Mouse (Mus musculus): ENCODE data around the gene Ptpn18.
A peak's percentile ranks its signal among the peaks of the same experiment; 100 is the strongest.
"Not testable (repeated sequence)": the region's sequence is repeated elsewhere in the genome, so short reads cannot be mapped to it uniquely, and the experiment has no call there.

Ptpn18 gene

GRCm38 (mm10) chr1:34459284-34460060, at the start of gene Ptpn18:
TSS of gene Ptpn18 (plus strand) at chr1:34459762.
- peak; percentile 61 for DNase-seq (ENCODE audit: low spot score)

GRCm38 (mm10) chr1:34428466-34428865, 31.1 kb upstream of the Ptpn18 start:
- no peak for DNase-seq (ENCODE audit: low spot score)

- DNase-seq (ENCODE audit: low spot score), result no peak
Measured at GRCm38 (mm10) chr1:34429281-34429680, 30.3 kb upstream of the Ptpn18 start.

- no peak for DNase-seq (ENCODE audit: low spot score)
Measured at GRCm38 (mm10) chr1:34430981-34431380, 28.6 kb upstream of the Ptpn18 start.

GRCm38 (mm10) chr1:34431431-34431830, 28.1 kb upstream of the Ptpn18 start:
- DNase-seq (ENCODE audit: low spot score), result no peak

GRCm38 (mm10) chr1:34432411-34432775, 27.2 kb upstream of the Ptpn18 start:
- DNase-seq (ENCODE audit: low spot score), result no peak

- DNase-seq (ENCODE audit: low spot score), result no peak
Measured at GRCm38 (mm10) chr1:34432776-34433481, 26.6 kb upstream of the Ptpn18 start.

- no peak for DNase-seq (ENCODE audit: low spot score)
Measured at GRCm38 (mm10) chr1:34433891-34434521, 25.6 kb upstream of the Ptpn18 start.

GRCm38 (mm10) chr1:34434660-34435160, 24.9 kb upstream of the Ptpn18 start:
- peak; percentile 57 for DNase-seq (ENCODE audit: low spot score)

GRCm38 (mm10) chr1:34435371-34436120, 24.0 kb upstream of the Ptpn18 start:
- DNase-seq (ENCODE audit: low spot score), result no peak

- DNase-seq (ENCODE audit: low spot score), result no peak
Measured at GRCm38 (mm10) chr1:34436374-34436773, 23.2 kb upstream of the Ptpn18 start.

- DNase-seq (ENCODE audit: low spot score), result not testable (repeated sequence)
Measured at GRCm38 (mm10) chr1:34437366-34437765, 22.2 kb upstream of the Ptpn18 start.

- DNase-seq (ENCODE audit: low spot score), result no peak
Measured at GRCm38 (mm10) chr1:34438381-34439051, 21.0 kb upstream of the Ptpn18 start.

GRCm38 (mm10) chr1:34439215-34439960, 20.2 kb upstream of the Ptpn18 start, which contains the start of the genes Ccdc115 and Imp4:
TSS of gene Ccdc115 (minus strand) at chr1:34439672.
TSS of gene Imp4 (plus strand) at chr1:34439851.
- peak; percentile 64 for DNase-seq (ENCODE audit: low spot score)

- no peak for DNase-seq (ENCODE audit: low spot score)
Measured at GRCm38 (mm10) chr1:34439961-34440630, 19.5 kb upstream of the Ptpn18 start.

GRCm38 (mm10) chr1:34443124-34443523, 16.4 kb upstream of the Ptpn18 start:
- no peak for DNase-seq (ENCODE audit: low spot score)

- DNase-seq (ENCODE audit: low spot score), result no peak
Measured at GRCm38 (mm10) chr1:34458431-34458830, 1.1 kb upstream of the Ptpn18 start.

GRCm38 (mm10) chr1:34460061-34460441, 489 bp downstream of the Ptpn18 start:
- no peak for DNase-seq (ENCODE audit: low spot score)

- no peak for DNase-seq (ENCODE audit: low spot score)
Measured at GRCm38 (mm10) chr1:34462766-34463165, 3.2 kb downstream of the Ptpn18 start.

GRCm38 (mm10) chr1:34464310-34464817, 4.8 kb downstream of the Ptpn18 start:
- DNase-seq (ENCODE audit: low spot score), result no peak

All from urinary bladder, postnatal 10 days (tissue).